Mouse (Mus musculus) liver, embryonic 14.5 days (tissue): ENCODE data around the gene Ccdc103.

Experiments used
- CTCF ChIP-seq: IDR thresholded peaks from 2 replicates; pipeline ENCODE4 v1.5.1; 2016; ENCODE audit warnings: antibody characterized with exemption, low read depth, control low read depth
- EP300 ChIP-seq: IDR thresholded peaks from 2 replicates; pipeline ENCODE4 v1.6.1; 2016; ENCODE audit warnings: antibody characterized with exemption, low read depth

DNA sequence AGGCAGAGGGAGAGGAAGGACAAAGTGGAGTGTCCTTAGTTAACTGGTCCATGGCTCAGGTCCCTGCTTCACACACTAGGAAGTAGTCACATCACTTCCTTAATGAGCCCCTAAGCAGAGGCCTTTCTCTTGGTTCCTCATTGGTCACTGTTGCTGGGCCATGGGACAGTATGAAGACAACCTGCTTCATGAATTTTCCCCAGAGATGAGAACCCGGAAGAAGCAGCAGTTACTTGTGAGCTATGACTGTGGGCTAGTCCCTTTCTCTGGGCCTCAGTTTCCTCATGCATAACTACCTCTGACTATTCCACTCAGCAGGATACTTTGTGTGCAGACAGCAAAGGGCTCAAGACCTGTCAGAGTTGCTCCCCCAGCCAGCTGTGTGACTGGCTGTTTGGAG lies 43.6 kb upstream of the Ccdc103 start:
- TF ChIP-seq CTCF (no peak), EP300 (no peak)
